Mouse (Mus musculus) spleen, adult 2 months (tissue): ENCODE data around the gene Tmem108. TPM values are rescaled to one million over a fixed set of nuclear protein-coding genes. Genes with fewer than 3 reads are reported as not detected.

Experiments
- DNase-seq, 2 experiments: peaks; one replicate each; pipeline versions ENCODE4 v3.0.0 to v3.0.0-alpha.2; 2012 to 2021; ENCODE audit warnings: low spot score in 2 of 2, low read depth in 1 of 2
- H3K27ac ChIP-seq: fragments of 200-500 bp; 2 replicates; pipeline ENCODE4 v1.5.1; 2012; ENCODE audit warnings: low read length, inconsistent platforms; ENCODE audit not compliant: insufficient read depth
- H3K27me3 ChIP-seq: fragments of 200-500 bp; 2 replicates; pipeline ENCODE4 v1.6.1; 2012; ENCODE audit warnings: mild to moderate bottlenecking, moderate library complexity, low read length, inconsistent platforms; ENCODE audit not compliant: control insufficient read depth, insufficient read depth
- H3K36me3 ChIP-seq: fragments of 200-500 bp; 2 replicates; pipeline ENCODE4 v1.6.1; 2012; ENCODE audit warnings: mild to moderate bottlenecking, low read length, inconsistent platforms; ENCODE audit not compliant: control insufficient read depth, insufficient read depth
- H3K4me1 ChIP-seq: fragments of 200-500 bp; 2 replicates; pipeline ENCODE4 v1.6.1; 2011; ENCODE audit warnings: inconsistent platforms; ENCODE audit not compliant: control insufficient read depth, insufficient read depth, insufficient read length
- H3K4me3 ChIP-seq: fragments of 200-500 bp; 2 replicates; pipeline ENCODE4 v1.5.1; 2011; ENCODE audit warnings: mild to moderate bottlenecking, inconsistent platforms; ENCODE audit not compliant: insufficient read depth, insufficient read length; ENCODE audit errors: extremely low read depth
- CTCF ChIP-seq: fragments of 200-500 bp; IDR thresholded peaks from 2 replicates; pipeline ENCODE4 v1.5.1; 2011; ENCODE audit warnings: mild to moderate bottlenecking, inconsistent platforms; ENCODE audit not compliant: insufficient read depth, insufficient read length, insufficient replicate concordance; ENCODE audit errors: extremely low read depth
- POLR2A ChIP-seq: fragments of 200-500 bp; IDR thresholded peaks from 2 replicates; pipeline ENCODE4 v1.6.1; 2011; ENCODE audit warnings: low read depth, low read length, inconsistent platforms
- WGBS: fragments of 180-500 bp; shearing (Covaris S2); methylation state at CpG from one replicate; pipeline ENCODE4 v1.1.7; 2018; 5-methylcytosine and 5-hydroxymethylcytosine counted together
- polyA plus RNA-seq: library from polyadenylated mRNA; depleted of rRNA; stranded (reverse); fragments of >200 nt; gene quantifications from 2 replicates; pipeline ENCODE4 v1.2.3, GENCODE M21; 2012

Tmem108 gene
- polyA plus RNA-seq, 1 experiment = 2.2 TPM

- no peak overlapping the region for H3K27ac ChIP-seq
- H3K4me3 ChIP-seq = no peak overlapping the region
- no peaks in the 10 kb centered on the region for H3K27me3 ChIP-seq
- H3K36me3 ChIP-seq = no peaks in the 10 kb centered on the region
- DNase-seq = no peak
- TF ChIP-seq POLR2A (no peak), CTCF (no peak)
- no peaks in the 10 kb centered on the region for H3K4me1 ChIP-seq
- 71% methylated on average over 7 of the region's 7 CpGs for WGBS
These were observed 237.8 kb downstream of the Tmem108 start for GRCm38 (mm10) chr9:103523742-103524403.

DNA sequence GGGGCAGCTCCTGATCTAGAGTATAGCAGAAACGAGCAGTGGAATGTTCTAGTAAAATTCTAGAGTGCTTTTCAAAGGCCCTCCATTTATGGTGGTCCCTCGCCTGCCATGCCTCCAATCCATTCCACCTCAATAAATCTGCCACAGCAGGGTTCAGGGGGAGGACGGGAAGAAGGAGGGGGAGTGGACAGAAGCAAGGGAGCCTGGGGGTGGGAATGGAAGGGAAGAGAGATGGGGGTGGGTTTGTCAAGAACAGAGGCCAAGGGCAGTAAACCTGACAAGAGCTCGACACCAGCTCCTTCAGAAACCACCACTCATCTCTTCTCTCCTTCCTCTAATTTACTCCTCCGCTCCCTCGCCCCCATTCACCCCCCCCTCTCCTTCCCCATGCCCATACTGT, 238.6 kb downstream of the Tmem108 start:
- no peak overlapping the region for H3K4me3 ChIP-seq
- H3K36me3 ChIP-seq = no peaks in the 10 kb centered on the region
- no peak for DNase-seq
- no peaks in the 10 kb centered on the region for H3K27me3 ChIP-seq
- 57% methylated on average over 6 of the region's 6 CpGs for WGBS
- no peaks in the 10 kb centered on the region for H3K4me1 ChIP-seq
- no peak overlapping the region for H3K27ac ChIP-seq
- TF ChIP-seq CTCF = no peak
- no peak for TF ChIP-seq POLR2A

DNA sequence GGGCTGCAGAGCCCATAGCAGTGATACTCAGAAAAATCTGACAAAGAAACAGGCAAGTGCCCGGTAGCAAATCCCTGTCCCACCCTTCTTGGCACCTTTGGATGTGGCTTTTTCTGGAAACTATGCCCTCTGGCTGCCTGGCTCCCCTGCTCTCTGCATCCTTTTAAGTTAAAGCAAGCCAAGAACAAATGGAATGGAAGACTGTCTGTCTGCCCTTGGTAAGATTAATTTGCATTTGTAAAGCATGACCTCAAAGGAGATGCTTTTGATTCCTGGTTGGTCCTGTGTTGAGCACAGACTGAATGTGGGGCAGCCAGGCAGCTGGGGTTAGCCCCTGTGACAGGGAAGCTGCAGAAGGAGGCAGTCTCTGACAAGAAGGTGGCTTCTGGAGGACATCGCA, 247.8 kb downstream of the Tmem108 start:
- WGBS = 80% methylated on average over 2 of the region's 2 CpGs

DNA sequence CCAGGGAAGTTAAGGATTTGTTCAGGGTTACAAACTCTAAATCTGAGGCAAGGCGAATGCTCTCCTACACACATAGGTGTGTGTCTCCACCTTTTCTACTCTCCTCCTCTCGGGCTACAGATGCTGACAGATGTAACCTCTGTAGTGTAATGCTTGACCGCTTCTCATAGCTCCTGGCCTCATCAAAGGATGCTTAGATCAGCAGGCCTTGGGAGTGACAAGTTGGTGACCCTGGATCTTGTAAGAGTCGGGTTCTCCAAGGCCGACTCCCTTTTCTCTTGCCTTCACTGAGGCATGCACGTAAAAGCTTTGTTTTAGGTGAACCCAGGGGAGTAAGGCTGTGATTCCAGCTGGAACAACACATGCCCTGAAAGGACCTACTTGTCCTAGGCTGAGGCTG, 249.4 kb downstream of the Tmem108 start:
- H3K4me1 ChIP-seq = no peaks in the 10 kb centered on the region
- DNase-seq = no peak
- no peaks in the 10 kb centered on the region for H3K36me3 ChIP-seq
- 84% methylated on average over 6 of the region's 6 CpGs for WGBS
- no peak overlapping the region for H3K4me3 ChIP-seq
- H3K27ac ChIP-seq = no peak overlapping the region
- TF ChIP-seq POLR2A (no peak), CTCF (no peak)
- no peaks in the 10 kb centered on the region for H3K27me3 ChIP-seq

More for the DNA sequence above, 247.8 kb downstream of the Tmem108 start:
- Histone ChIP-seq H3K27me3 (no peaks in the 10 kb centered on the region), H3K4me1 (no peaks in the 10 kb centered on the region), H3K4me3 (no peak overlapping the region), H3K27ac (no peak overlapping the region), H3K36me3 (no peaks in the 10 kb centered on the region)
- no peak for DNase-seq
- TF ChIP-seq POLR2A (no peak), CTCF (no peak)

GRCm38 (mm10) chr9:103506968-103507584, 254.6 kb downstream of the Tmem108 start:
- Histone ChIP-seq H3K4me3 (no peak overlapping the region), H3K27me3 (no peaks in the 10 kb centered on the region), H3K27ac (no peak overlapping the region), H3K36me3 (no peaks in the 10 kb centered on the region), H3K4me1 (no peaks in the 10 kb centered on the region)
- 65% methylated on average over 7 of the region's 7 CpGs for WGBS
- TF ChIP-seq CTCF (no peak), POLR2A (no peak)
- DNase-seq = no peak

GRCm38 (mm10) chr9:103505067-103505466, 256.6 kb downstream of the Tmem108 start:
- Histone ChIP-seq H3K27me3 (no peaks in the 10 kb centered on the region), H3K4me1 (no peaks in the 10 kb centered on the region), H3K36me3 (no peaks in the 10 kb centered on the region), H3K4me3 (no peak overlapping the region), H3K27ac (no peak overlapping the region)
- TF ChIP-seq CTCF (no peak), POLR2A (no peak)
- 88% methylated on average over 5 of the region's 5 CpGs for WGBS
- no peak for DNase-seq

GRCm38 (mm10) chr9:103504646-103505045, 257.0 kb downstream of the Tmem108 start:
- TF ChIP-seq POLR2A (no peak), CTCF (no peak)
- DNase-seq = no peak
- H3K27ac ChIP-seq = no peak overlapping the region
- H3K4me3 ChIP-seq = no peak overlapping the region
- 86% methylated on average over 1 of the region's 1 CpGs for WGBS
- no peaks in the 10 kb centered on the region for H3K27me3 ChIP-seq
- H3K36me3 ChIP-seq = no peaks in the 10 kb centered on the region
- no peaks in the 10 kb centered on the region for H3K4me1 ChIP-seq
